Mouse (Mus musculus) E14TG2a.4 (cell line): ENCODE results near the gene Fbxo28.

ENCODE experiments used
- CTCF ChIP-seq: conservative IDR thresholded peaks from 2 replicates; pipeline ENCODE4 v1.5.1; 2014; ENCODE audit warnings: low read length
- POU5F1 ChIP-seq: IDR thresholded peaks from 2 replicates; pipeline ENCODE4 v1.6.1; 2014; ENCODE audit warnings: low read length, borderline replicate concordance

GRCm38 (mm10) chr1:182309403-182309802 is 32.0 kb downstream of the Fbxo28 start:
- TF ChIP-seq CTCF (no peak), POU5F1 (no peak)
